Mouse (Mus musculus) fibroblast of lung, adult 2 months (primary cell): ENCODE data around the gene Klhl12.
"Not testable (repeated sequence)": the region's sequence is repeated elsewhere in the genome, so short reads cannot be mapped to it uniquely, and the experiment has no call there.

Source experiments
- DNase-seq: peaks from one replicate; pipeline ENCODE4 v3.0.0-alpha.2; 2011; ENCODE audit warnings: low read depth

Gene Klhl12

DNA sequence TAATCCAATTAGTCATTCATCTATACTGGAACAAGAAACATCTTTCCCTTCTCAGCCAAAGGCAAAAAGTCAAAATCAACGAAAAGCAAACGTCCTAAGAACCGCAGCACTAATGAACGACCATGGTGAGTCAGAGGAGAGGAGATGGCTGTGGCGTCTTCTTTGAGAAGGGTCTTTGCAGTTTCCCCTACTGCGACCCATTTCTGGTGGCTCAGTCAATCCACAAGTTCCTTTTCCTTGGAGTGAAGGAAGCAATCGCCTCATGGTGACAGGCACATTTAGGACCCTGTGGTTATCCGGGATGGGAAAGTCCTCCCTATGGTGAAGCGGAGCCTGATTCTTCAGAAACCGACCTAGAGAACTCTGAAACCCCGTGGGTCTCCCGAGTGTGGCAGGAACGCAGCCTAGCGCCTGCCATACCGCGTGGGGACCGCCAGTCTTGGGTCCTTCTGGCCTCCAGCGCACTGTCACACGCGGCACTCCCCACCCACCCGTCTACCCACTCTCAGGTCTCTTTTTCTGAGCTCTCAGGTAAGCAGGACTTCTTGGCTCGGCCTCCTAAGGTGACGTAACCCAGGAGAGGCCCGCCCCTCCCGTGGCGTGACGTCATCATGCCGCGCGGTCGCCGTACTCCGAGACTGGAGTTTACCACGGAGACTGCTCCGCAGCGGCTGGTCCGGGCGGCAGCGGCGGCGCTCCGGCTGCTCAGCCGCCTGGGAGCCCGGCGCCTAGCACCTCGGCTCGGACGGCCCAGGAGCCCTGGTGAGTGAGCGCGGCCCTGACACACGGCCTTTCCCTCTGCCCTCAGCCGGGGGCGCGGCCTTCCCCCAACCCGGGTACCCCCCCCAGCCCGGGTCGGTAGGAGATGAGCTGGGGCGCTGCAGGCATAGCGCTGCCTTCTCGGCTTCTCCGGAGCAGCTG lies at the start of gene Klhl12:
TSS of gene Klhl12 (plus strand) at position 628 of the 921 bp plus-strand sequence.
- peak; percentile 58 for DNase-seq

DNA sequence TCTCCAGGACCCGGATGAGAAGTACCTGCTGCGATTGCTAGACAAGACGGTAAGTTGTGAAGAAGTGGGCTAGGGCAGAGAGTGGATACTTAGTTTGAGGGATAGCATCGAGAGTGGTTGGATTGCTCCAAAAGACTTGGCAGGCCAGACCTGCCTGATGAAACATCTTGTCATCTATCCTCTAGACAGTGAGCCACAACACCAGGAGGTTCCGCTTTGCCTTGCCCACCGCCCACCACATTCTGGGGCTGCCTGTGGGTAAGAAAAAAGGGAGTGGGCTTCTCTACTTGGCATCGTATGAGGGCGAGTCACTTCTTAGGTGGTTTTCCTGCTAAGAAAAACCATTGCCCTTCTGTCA lies 48.9 kb upstream of the Klhl12 start:
- DNase-seq: no peak

DNA sequence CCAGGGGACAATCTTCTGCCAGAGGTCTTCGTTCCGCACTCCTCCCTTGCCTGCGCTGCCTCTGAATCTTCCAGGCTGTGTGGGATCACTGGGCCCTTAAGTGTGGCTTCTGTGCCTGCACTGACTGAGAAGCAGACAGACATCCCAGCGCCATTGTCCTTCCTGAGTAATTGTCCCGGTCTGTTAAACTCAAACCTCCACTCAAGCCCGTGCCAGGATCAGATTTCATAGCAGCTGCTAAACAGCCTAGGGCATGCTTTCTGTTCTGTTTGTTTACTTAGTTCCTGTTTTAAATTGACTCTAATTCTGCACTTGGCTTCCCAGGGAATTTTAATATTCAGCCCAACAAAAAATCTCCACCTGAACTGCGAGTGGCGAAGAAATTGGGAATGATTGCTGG lies 47.3 kb upstream of the Klhl12 start:
- DNase-seq: no peak

DNA sequence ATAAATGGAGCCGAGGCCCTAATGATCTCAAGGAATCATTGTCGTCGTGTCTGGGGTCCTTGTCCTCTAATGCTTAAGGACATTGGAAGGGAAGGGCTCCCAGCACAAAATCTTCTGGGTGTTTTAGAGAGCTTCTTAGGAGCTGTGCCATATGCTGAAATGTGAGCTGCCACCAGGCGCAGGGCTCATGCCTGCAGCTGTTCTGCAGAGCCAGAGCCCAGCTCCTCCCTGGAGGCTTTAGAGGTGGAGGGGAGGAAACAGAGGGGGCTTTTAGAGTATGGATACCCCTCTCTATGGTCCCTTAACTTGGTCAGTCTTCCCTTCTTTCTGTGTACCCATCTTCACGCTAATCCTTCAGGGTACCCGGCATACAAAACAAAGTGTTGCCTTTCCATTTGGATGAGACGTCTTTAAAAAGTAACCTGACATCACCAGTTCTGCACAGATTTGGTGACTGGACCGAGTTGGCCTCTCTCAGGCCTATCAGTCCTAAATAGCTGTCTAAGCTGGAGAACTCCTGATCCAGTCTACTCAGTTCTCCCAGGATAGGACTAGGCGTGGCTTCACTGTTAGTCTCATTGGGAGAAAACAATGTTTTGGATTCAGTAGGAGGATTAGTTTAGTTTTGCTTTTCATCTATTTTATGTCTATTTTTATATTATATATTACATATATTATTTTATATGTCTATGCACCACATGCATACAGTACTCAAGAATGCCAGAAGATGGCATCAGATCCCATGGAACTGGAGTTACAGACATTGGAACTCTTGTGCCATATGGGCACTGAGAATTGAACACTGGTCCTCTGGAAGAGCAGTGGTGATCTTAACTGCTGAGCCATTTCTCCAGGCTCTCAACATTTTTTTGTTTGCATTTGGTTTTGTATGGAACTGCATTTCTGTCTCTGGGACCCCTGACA lies 43.4 kb upstream of the Klhl12 start:
- DNase-seq: no peak

DNA sequence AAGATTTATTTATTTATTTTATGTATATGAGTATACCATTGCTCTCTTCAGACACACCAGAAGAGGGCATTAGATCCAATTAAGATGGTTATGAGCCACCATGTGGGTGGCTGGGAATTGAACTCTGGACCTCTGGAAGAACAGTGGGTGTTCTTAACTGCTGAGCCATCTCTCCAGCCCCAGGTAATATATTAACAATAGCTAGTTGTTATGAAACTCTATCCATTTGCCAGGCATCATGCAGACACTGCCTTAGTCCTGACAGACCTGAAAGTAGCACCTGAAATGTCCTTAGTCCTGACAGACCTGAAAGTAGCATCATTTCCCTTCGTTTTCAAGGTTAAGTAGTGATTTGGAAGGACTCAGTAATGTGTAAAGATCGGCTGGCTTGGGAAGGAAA lies 41.3 kb upstream of the Klhl12 start:
- no peak for DNase-seq

DNA sequence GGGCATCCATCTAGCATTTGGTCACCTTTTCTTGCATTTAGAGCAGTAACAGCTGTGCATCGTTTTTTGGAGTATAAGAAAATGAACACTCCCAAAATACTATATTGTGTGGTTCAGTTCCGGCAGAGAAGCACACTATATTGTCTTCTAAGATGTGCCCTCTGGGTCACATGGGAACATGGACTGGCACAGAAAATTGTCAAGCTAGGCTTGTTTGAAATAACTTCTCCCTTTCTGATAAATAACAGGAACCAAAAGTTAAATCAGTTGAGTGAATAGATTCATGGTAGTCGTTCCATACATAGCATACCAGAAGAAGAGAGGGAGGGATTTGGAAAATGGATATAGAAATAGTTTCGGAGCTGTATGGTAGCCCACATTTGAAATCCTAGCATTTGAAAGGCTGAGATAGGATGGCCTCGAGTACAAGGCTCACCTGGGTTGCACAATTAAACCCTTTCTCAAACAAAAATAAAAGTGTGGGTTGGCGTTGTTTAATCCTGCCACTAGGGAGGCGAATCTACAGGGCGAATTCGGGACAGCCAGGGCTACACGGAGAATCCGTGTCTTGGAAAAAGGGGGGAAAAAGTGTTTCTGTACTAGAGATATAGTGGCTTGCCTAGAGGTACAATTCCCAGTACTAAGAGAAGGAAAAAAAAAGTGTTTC lies 40.7 kb upstream of the Klhl12 start:
- no peak for DNase-seq

DNA sequence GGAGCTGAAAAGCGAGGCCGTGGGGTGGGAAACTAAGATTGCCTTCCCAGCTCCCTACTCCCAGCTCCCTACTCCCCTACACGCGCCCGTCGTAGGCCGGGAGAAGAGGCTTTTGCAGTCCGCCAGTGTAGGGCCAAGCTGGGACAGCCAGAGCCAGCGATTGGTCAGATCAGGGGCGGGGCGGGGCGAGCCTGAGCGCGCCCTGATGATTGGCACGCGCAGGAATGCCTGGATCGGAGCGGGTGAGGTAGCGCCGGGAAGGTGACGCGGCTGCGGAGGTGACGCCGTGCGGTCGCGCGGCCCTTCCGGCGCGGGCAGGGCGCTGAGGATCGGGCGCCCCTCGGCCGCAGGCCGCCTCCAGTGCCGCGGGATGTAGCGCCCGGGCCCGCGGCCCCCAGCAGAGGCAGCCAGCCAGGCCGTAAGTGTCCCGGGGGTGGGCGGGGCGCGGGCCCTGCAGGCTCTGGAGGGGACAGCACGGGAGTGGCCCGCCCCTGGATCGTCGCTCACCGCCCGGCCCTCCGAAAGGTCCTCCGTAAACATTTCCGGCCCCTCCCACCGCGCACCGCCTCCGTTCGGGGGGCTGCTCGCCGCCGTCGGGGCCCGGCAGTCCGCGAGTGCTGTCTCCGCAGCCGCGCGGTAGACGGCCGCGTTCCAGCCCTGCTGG lies 40.0 kb upstream of the Klhl12 start, which contains the start of gene Adipor1:
TSS of gene Adipor1 (plus strand) at position 211 of the 664 bp plus-strand sequence.
- DNase-seq: peak; percentile 93

DNA sequence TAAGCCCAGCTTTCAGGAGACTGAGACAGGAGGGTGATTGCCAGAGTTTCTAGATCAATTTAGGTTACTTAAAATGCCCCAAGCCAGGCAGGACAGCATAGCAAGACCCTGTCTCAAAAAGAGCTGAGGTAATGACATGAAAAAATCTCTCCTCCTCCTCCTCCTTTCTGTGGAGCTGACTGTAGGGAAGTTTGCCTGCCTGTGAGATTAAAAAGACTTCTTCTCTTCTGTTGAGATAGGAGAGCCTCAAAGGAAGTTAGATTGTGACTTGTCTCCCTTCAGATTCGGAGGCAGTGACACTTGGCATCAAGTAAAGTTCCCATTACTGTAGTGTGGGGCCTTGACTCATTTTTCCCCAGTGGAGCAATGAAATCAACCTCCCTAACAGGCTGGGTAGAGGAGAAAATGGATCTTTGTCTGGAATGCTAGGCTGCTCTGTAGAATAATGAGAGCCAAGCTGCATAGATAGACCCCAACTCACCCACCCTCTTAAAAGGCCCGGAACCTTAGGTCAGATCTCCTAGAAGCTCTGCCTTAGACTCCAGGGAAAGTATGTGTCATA lies 36.8 kb upstream of the Klhl12 start:
- no peak for DNase-seq

DNA sequence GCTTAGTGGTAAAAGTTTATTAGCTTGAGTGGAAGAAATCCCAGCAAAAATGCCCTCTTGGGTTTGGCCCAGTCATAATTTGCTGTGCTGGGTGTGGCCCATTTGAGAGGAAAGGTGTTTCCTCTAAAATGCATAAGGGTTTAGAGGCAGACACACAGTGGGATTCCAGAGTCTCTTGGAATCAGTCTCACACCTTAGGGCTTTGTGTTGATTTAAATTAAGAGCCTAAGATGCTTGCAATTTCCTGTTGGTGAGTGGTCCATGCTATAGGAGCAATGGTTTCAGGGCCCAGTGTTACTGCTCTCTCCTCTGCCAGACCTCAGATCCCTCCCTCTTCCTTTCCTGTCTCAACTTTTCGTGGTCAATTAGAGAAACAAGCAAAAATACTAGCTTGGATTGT lies 36.2 kb upstream of the Klhl12 start:
- no peak for DNase-seq

DNA sequence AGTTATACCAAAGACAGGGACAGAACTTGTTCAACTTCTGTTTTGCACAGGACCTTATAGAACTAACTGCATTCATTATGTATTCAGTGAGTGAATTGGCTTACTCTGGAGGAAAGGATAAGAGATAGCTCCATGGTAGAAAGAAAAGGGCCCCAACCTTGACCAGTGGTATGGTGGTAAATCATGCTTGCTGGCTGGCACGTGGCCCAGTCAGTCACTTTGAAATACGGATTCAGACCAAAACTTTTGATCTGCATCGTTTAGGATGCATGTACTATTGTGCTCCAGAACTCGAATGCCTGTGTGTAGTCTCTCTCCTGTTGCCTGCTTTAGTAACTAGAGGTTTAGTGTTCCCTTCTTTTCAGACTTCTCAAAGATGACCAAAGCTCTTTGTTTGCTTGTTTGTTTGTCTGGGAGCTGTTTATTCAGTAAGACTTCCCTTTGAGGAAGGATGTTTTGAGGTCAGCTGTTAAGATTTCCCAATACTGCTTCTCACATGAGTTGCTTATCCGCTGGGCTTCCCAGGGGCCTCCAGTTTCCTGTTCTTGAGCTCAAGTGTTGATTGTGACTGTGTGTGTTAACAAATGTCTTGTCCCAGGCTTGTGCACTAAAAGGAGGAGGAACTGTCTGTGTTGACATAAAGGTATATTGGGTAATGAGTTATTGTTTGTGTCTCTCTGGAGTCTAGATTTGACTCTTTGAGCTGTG lies 35.4 kb upstream of the Klhl12 start:
- no peak for DNase-seq

DNA sequence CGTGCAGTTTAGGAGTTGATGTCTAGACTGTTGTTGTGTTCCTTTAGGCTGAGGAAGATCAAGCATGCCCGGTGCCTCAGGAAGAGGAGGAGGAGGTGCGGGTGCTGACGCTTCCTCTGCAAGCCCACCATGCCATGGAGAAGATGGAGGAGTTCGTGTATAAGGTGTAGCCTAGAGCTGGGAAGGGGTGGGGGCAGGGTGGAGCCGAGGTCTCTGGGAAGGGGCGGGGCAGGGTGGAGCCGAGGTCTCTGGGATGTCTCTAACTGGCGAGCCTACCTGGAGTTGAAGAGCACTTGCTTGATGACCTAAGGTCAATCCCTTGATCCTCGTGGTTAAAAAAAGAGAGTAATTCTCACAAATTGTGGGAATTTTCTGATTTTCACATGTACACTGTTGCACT lies 31.4 kb upstream of the Klhl12 start:
- no peak for DNase-seq

DNA sequence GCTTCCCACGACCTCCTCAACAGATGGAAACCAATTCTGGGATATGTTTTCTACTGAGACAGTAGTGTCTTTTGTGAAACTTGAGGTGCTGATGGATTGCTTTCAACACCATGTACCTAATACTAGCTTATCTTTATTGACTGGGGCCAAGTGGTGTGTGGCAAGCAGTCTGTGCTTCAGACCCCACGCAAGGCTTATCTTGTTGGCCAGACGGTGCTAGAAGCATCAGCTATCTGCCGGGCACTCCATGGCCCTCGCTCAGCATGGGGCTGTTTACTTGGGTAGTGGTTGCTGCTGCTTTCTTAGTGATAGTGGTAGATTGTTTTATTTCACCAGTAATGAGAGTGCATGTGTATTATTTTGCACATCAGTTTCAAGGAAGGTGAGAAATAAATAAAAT lies 29.0 kb upstream of the Klhl12 start:
- no peak for DNase-seq

DNA sequence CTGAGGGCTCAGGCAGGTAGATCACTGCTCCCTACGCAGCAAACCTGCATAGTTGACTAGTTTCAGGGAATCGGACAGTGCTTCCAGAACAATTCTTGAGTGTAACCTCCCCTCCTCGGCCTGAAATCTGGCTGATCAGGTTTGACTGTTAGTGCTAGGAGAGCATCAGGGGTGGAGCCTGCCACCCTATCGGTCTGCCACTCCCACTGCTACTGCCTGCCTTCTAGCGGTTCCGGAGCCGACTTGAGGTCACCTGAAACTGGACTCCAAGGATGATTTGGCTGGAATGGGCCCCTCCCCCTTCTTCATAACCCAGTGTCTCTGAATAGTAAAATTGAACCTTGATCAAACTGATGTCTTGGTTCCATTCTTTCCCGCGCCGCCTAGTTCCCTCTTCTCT lies 22.3 kb upstream of the Klhl12 start:
- no peak for DNase-seq

DNA sequence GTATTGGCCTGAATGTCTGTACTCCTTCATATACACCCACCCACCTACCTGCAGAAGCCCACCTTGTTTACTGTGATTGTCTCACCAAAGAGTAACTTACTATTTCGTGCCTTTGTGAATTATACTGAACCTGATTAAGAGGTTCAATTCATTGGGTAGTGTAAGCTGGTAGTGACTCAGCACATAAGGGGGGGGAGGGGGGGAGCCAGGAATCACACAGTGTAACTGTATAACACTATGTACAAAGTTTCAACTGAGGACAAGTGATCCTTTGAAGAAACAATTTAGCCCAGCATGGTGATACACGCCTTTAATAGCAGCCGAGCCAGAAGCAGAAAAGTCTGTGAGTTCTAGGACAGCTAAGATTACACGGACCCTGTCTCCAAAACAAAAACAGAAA lies 21.9 kb upstream of the Klhl12 start:
- DNase-seq: no peak

DNA sequence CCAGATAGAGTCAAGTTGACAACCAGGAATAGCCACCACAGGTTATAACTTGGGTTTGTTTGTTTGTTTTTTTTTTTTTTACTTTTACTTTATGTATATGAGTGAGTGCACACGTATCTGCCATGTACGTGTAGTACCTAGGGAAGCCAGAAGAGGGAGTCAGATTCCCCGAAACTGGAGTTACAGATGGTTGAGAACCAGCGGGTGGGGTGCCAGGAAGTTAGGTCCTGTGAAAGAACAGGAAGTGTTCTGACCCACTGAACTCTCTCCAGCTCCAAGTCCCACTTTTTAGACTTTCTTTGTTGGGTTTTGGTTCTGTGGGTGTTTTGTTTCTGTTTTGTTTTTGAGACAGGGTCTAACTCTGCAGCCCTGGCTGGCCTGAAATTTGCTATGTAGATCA lies 19.9 kb upstream of the Klhl12 start:
- no peak for DNase-seq

DNA sequence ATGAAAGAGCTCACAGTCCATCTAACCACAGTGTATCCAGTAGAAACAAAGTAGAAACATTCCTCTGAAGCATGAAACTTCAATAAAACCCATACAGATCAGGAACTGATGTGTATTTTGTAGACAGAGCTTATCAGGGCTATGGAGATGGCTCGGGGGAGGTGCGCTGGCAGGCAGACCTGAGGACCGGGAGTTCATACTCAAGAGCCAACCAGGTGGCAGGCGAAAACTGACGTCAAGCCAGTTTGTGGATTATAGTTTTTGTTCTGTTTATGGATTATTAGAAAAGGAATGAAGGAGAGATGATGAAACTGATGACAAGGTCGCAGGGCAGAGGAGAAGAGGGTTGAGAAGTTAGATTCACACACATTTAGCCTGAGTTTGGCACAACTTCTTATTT lies 14.9 kb upstream of the Klhl12 start:
- no peak for DNase-seq

DNA sequence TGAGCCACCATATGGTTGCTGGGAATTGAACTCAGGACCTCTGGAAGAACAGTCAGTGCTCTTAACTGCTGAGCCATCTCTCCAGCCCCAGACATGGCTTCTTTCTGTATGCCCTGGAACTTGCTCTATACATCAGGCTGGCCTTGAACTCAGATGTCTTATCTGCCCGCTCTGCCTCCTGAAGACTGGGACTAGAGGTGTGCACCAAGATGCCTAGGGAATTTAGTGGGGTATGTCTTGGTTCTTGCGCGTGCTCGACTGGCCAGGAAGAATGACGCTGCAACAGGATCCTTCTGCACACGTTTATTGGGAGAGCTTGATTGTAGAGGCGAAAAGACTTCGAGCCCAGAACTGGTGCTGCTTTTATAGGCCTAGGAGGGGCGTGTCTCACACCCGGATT lies 13.6 kb upstream of the Klhl12 start:
- DNase-seq: not testable (repeated sequence)

DNA sequence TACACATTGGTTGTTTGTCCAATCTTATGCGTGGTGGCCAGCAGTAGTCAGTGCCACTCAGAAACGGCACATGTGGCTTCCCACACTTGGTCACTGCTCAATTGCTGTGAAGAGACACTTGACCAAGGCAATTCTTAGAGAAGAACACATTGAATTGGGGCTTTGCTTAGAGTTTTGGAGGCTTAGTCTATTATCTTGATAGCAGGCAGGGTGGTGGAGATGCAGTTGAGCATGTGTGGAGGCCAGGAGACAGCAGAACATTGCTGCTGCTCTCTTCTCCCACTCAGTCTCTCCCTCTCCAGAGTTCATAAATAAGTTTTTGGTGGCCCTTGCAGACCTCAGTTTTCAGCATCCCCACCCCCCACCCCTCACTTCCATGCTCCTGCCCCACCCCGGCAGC lies 12.9 kb upstream of the Klhl12 start:
- no peak for DNase-seq

DNA sequence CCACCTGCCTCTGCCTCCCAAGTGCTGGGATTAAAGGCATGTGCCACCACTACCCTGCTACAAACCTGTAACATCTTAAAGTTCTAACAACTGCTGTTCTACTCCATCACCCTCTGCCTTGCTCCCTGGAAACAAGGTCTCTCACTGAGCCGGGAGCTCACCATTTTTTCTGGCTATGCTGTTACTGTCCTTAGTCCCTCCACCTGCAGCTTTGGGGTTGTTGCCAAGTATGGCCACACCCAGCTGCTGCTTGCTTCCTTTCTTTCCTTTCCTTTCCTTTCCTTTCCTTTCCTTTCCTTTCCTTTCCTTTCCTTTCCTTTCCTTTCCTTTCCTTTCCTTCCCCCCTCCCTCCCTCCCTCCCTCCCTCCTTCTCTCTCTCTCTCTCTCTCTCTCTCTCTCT lies 12.0 kb upstream of the Klhl12 start:
- not testable (repeated sequence) for DNase-seq

DNA sequence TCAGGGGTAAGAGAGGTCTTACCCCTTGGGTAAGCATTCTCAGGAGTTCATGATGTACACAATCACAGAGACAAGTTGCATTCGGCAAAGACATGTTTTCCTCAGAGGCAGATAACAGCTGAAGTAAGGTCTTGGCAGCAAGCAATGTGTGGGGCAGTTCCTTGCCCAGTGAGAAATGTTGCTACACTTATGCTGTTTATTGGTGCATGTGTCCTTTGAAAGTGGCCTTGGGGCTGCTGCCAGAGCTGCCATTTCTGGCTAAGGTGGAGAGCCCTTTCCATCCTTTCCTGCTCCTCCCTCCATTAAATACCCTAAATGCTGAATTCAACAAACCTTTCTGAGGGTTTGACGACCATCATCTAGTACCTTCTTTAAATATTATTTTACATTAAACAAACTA lies 9.9 kb upstream of the Klhl12 start:
- no peak for DNase-seq

DNA sequence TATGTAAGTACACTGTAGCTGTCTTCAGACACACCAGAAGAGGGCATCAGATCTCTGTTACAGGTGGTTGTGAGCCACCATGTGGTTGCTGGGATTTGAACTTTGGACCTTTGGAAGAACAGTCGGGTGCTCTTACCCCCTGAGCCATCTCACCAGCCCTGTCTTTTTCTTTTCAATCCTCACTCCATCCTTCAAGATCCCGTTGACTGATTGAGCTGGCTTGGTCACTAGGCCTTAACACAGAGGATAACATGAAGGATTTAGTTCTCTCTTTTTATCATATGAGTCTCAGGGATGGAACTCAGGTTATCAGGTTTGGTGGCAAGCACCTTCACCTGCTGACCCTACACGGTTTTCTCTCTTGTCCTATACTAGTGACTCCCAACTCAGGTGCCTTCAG lies 6.8 kb upstream of the Klhl12 start:
- DNase-seq: not testable (repeated sequence)
